In genomic region chr6:90661029-90661399, GRCm38 (mm10) we compare ENCODE assay signal across 13 mouse cellular contexts. TPM values are rescaled to one million over a fixed set of nuclear protein-coding genes. Genes with fewer than 3 reads are reported as not detected.
DNase-seq lines count a peak whose midpoint lies in the region; ATAC-seq and TF ChIP-seq lines count a peak whose summit lies in the region.
"Had no signal": no experiment of that assay in that cellular context is flagged by ENCODE, and none has a peak within 500 bp of the region (broad histone marks: within the 10 kb centered on the region; RNA-seq: fewer than 3 reads in every experiment).

No protein-coding gene starts in this region.

- H3K9ac ChIP-seq in hindbrain, embryonic 12.5 days: no peak overlapping the region
- H3K9ac ChIP-seq in hindbrain, postnatal 0 days (replicated peaks; ENCODE audit: low read length): no peak overlapping the region
- H3K9ac ChIP-seq in lung, postnatal 0 days (replicated peaks; ENCODE audit: low read depth): no peak overlapping the region

- 0 out of 2 replicates have a peak, but pooled peaks cover 6% of the 10 kb centered on the region for H3K4me1 ChIP-seq in hindbrain, embryonic 12.5 days
- H3K4me1 ChIP-seq in hindbrain, postnatal 0 days (ENCODE audit: insufficient read depth, low read length): no peaks in the 10 kb centered on the region
- no peaks in the 10 kb centered on the region for H3K4me1 ChIP-seq in lung, postnatal 0 days (ENCODE audit: insufficient read depth, low read depth, low read length)
- peaks cover 5% of the 10 kb centered on the region for H3K4me1 ChIP-seq in lung, adult 2 months (ENCODE audit: control insufficient read depth, insufficient read depth, low read length)
- H3K4me1 ChIP-seq in bone marrow, adult 2 months (ENCODE audit: control insufficient read depth, insufficient read depth, low read length): peaks cover 1% of the 10 kb centered on the region; the same call in 1 of the 2 replicates

- H3K27me3 ChIP-seq in hindbrain, embryonic 12.5 days: no peaks in the 10 kb centered on the region
- H3K27me3 ChIP-seq in hindbrain, postnatal 0 days (ENCODE audit: insufficient read depth, low read length): no peaks in the 10 kb centered on the region
- no peaks in the 10 kb centered on the region for H3K27me3 ChIP-seq in lung, postnatal 0 days (replicated peaks; ENCODE audit: insufficient read depth, low read length)

- TF ChIP-seq POLR2A in lung, adult 2 months (IDR thresholded peaks at IDR 0.05; ENCODE audit: borderline replicate concordance, extremely low read depth, low read depth, low read length): no peak
- TF ChIP-seq POLR2A in bone marrow, adult 2 months (IDR thresholded peaks at IDR 0.05; ENCODE audit: borderline replicate concordance, control insufficient read depth, low read depth, low read length): 0 out of 2 replicates have a peak, but pooled peaks have one; percentile 11

- WGBS in hindbrain, embryonic 12.5 days: 90% methylated on average over 11 of the region's 11 CpGs
- WGBS in hindbrain, postnatal 0 days: 87% methylated on average over 11 of the region's 11 CpGs
- 78% methylated on average over 11 of the region's 11 CpGs for whole genome bisulfite sequencing in lung, postnatal 0 days
- 79% methylated on average over 11 of the region's 11 CpGs for whole genome bisulfite sequencing in lung, adult 2 months
- 75% methylated on average over 11 of the region's 11 CpGs for WGBS in bone marrow, adult 2 months

- TF ChIP-seq EP300 in lung, postnatal 0 days (IDR thresholded peaks at IDR 0.05): no peak

- peaks cover 44% of the 10 kb centered on the region for H3K36me3 ChIP-seq in hindbrain, embryonic 12.5 days
- peaks cover 28% of the 10 kb centered on the region for H3K36me3 ChIP-seq in hindbrain, postnatal 0 days (ENCODE audit: insufficient read depth, low read length)
- peaks cover 31% of the 10 kb centered on the region for H3K36me3 ChIP-seq in lung, postnatal 0 days (ENCODE audit: insufficient read depth, low read length)

- 0 out of 2 replicates have a peak, but pooled peaks have one; percentile 17 for ATAC-seq in hindbrain, embryonic 12.5 days (ENCODE audit: low FRiP score)
- ATAC-seq in hindbrain, postnatal 0 days: no peak
- ATAC-seq in lung, postnatal 0 days: no peak; the same call in 1 of the 2 replicates
- ATAC-seq: intestine, postnatal 0 days had no signal

- no peak overlapping the region for H3K4me2 ChIP-seq in hindbrain, embryonic 12.5 days (replicated peaks)
- H3K4me2 ChIP-seq in hindbrain, postnatal 0 days (ENCODE audit: low read depth, low read length): no peak overlapping the region
- no peak overlapping the region for H3K4me2 ChIP-seq in lung, postnatal 0 days (replicated peaks; ENCODE audit: low read depth, low read length)

- H3K9me3 ChIP-seq in hindbrain, embryonic 12.5 days (replicated peaks): no peaks in the 10 kb centered on the region
- no peaks in the 10 kb centered on the region for H3K9me3 ChIP-seq in hindbrain, postnatal 0 days (ENCODE audit: low read length)
- no peaks in the 10 kb centered on the region for H3K9me3 ChIP-seq in lung, postnatal 0 days (ENCODE audit: low read length)

- TF ChIP-seq CTCF in hindbrain, postnatal 0 days (IDR thresholded peaks at IDR 0.05; ENCODE audit: low read depth): no peak
- TF ChIP-seq CTCF in lung, postnatal 0 days (IDR thresholded peaks at IDR 0.05): no peak
- TF ChIP-seq CTCF in lung, adult 2 months (IDR thresholded peaks at IDR 0.05; ENCODE audit: insufficient read depth, low read length): no peak
- TF ChIP-seq CTCF in bone marrow, adult 2 months (IDR thresholded peaks at IDR 0.05; ENCODE audit: control insufficient read depth, insufficient read depth, low read length): no peak

- H3K27ac ChIP-seq in hindbrain, embryonic 12.5 days: no peak overlapping the region
- H3K27ac ChIP-seq in hindbrain, postnatal 0 days: no peak overlapping the region
- peak overlapping the region; percentile 68 for H3K27ac ChIP-seq in lung, postnatal 0 days (ENCODE audit: low read length)
- H3K27ac ChIP-seq in bone marrow, adult 2 months (ENCODE audit: control insufficient read depth, insufficient read depth, low read depth, low read length, poor library complexity): no peak overlapping the region

- DNase-seq in hindbrain, postnatal 0 days (ENCODE audit: low spot score): no peak
- DNase-seq in lung, postnatal 0 days (ENCODE audit: low spot score): no peak
- DNase-seq in lung, adult 2 months: no peak
- DNase-seq in spleen, postnatal 36 days (ENCODE audit: low spot score in 2 of 2): peak; percentile 50 to 62
- DNase-seq in cerebellum, adult 8-10 months: no peak
- DNase-seq: cerebellum, adult 9-10 months; gastrocnemius, postnatal 25 days; right cerebral cortex, postnatal 14 days; thymus, adult 18-20 months had no signal

- H3K4me3 ChIP-seq in hindbrain, embryonic 12.5 days: no peak overlapping the region
- no peak overlapping the region for H3K4me3 ChIP-seq in hindbrain, postnatal 0 days (ENCODE audit: low read length)
- no peak overlapping the region for H3K4me3 ChIP-seq in lung, postnatal 0 days (ENCODE audit: low read depth, low read length)
- H3K4me3 ChIP-seq in lung, adult 2 months (replicated peaks; ENCODE audit: extremely low read depth, low read depth, low read length): no peak overlapping the region
- H3K4me3 ChIP-seq in bone marrow, adult 2 months (replicated peaks; ENCODE audit: control insufficient read depth, low read depth, low read length): no peak overlapping the region
- H3K4me3 ChIP-seq: erythroblast, embryonic 14.5 days had no signal

RNA-seq across cellular contexts. Expression of gene Slc41a3, which starts 56.5 kb away (rescaled TPM):
- polyA plus RNA-seq in hindbrain, embryonic 12.5 days (2016; fragmentation: Nextera tagmentation; extraction: Ambion mirVana): 3.6 TPM in 2 replicates
- total RNA-seq in hindbrain, postnatal 0 days (2014; rRNA removed): 17.4 and 18.0 TPM in 2 replicates
- polyA plus RNA-seq in hindbrain, postnatal 0 days (2015; fragmentation: Nextera tagmentation; extraction: Ambion mirVana): 17.1 and 17.6 TPM in 2 replicates
- polyA plus RNA-seq in lung, postnatal 0 days (2015; fragmentation: Nextera tagmentation; extraction: Ambion mirVana): 9.7 and 10.8 TPM in 2 replicates
- 11.1 and 13.8 TPM in 2 replicates for polyA plus RNA-seq in lung, adult 2 months (2012; rRNA removed)
- polyA plus RNA-seq in bone marrow, adult 2 months (2011; ENCODE audit: insufficient read depth, insufficient read length, low replicate concordance, missing spikeins): 4.8 and 6.3 TPM in 2 replicates

Comparison
In these comparisons a context has a peak if more than half of its experiments do, and no peak if none do; other contexts are left out.
1. DNase-seq: peak in spleen, postnatal 36 days (2 of 2); none in hindbrain, postnatal 0 days (single experiment), lung, postnatal 0 days (single experiment), lung, adult 2 months (single experiment) and cerebellum, adult 8-10 months (single experiment).